Mouse (Mus musculus) left cerebral cortex, adult 9 months (tissue): ENCODE data around the gene Gm9774.

Experiments used
- DNase-seq, 2 experiments: peaks; one replicate each; pipeline ENCODE4 v3.0.0; 2022; ENCODE audit warnings: low spot score in 2 of 2

Gene Gm9774

DNA sequence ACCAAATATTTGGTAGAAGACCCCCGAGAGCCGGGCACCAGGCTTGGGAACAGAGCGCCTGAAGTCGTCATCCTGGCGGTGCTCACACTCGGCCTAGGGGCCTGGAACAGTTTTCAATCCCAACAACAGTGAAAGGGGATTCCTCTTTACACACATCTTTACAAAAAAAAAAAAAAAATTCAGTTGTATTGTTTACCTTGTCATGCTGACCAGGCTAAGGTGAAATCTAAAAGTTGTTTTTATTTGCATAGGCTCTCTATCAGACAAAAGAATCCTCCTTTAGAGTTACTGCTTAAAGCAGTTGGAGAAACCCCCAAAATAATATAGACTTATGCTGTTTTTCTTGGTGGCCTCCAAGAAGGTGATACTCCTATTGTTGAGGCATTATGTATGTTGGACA, at the start of gene Gm9774:
Gene Gm9774 (minus strand): TSS at position 101 of the 400 bp plus-strand sequence.
- DNase-seq = no peak

DNA sequence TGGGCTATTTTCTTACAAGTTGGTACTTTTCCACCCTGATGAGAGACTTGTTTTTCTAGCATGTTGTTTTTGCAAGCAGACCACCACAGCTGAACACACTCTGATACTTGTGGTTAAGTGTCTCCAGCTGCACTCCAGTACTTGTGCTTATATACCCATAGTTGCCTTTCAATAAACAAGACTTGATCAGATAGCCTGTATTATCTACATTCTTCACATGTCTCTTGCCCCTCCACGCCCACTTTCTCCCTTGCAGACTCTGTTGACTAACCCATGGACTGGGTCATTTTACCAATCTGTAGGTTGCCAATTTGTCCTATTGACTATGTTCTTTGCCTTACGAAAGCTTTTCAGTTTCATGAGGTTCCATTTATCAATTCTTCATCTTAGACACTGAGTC, 40.9 kb upstream of the Gm9774 start:
- DNase-seq = no peak

GRCm38 (mm10) chr3:92467424-92467823, 38.2 kb upstream of the Gm9774 start:
- DNase-seq = no peak

- DNase-seq = no peak
These were observed 37.4 kb upstream of the Gm9774 start for GRCm38 (mm10) chr3:92466576-92466975.

GRCm38 (mm10) chr3:92458620-92459019, 29.4 kb upstream of the Gm9774 start, which contains the start of gene Sprr3:
Gene Sprr3 (minus strand): TSS chr3:92458720.
- no peak for DNase-seq

- DNase-seq = no peak
These were observed 25.9 kb upstream of the Gm9774 start for GRCm38 (mm10) chr3:92455151-92455550.

DNA sequence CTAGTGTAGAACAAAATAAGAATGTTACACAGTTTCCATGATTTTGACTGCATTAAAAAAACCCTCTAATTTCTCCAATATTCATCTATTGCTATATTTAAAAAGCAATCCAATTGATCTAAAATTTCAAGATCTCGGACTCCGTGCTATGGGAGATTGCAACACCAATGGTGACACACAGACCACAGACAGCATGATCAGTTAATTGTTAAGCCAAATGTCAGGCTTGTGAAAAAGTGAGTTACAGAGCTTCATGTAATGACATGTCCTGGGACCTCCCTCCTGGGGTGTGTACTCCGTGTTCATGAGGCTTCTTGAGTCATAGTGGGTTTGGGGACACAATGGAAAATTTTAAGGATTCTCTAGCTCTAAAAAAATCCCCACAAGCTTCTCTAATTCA, 11.0 kb upstream of the Gm9774 start:
- no peak for DNase-seq

- no peak for DNase-seq
These were observed 9.5 kb upstream of the Gm9774 start, which contains the start of gene Sprr1b for GRCm38 (mm10) chr3:92438689-92439088. Gene Sprr1b (minus strand): TSS chr3:92438789.

GRCm38 (mm10) chr3:92432282-92432681, 3.1 kb upstream of the Gm9774 start, which contains the start of gene Sprr2k:
Gene Sprr2k (plus strand): TSS chr3:92432582.
- DNase-seq = no peak

DNA sequence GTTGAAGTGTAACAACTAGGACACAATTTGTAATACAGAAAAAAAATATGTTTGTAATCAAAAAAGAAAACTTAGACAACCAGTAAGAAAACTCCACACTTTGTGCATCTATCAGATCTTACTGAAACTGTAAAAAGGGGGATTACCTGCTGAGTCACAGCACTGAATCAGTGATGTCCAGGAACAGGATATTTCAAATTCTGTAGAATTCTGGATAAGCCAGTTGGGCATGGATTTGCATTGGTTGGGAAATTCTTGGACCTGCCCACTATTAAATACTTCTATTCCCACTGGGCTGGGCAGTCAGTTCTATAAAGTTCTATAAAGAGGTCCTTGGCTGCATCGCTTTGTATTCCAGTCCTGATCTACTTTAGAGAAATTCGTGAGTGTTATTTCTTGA, 11.4 kb downstream of the Gm9774 start, which contains the start of gene Sprr2j-ps:
Gene Sprr2j-ps (plus strand): TSS at position 301 of the 400 bp plus-strand sequence.
- no peak for DNase-seq

GRCm38 (mm10) chr3:92407691-92408090, 21.5 kb downstream of the Gm9774 start, which contains the start of gene Sprr2i:
Gene Sprr2i (plus strand): TSS chr3:92407991.
- DNase-seq = no peak

GRCm38 (mm10) chr3:92394301-92394700, 34.9 kb downstream of the Gm9774 start:
- DNase-seq = no peak

DNA sequence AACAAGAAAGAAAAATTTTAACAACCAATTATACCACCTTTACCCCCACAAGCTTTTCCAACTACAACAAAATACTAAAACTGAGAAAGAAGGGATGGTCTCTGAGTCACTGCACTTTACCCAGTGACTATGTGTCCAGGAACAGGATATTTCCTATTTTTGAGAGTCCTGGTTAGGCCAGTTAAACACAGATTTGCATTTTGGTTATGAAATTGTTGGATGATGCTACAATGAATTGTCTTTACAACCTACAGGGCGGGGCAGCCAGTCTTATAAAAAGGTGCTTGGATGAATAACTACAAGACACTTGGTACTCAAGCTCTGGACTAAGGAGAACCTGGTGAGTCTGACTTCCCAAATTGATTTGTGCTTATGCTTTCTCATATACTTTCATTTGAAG, 43.8 kb downstream of the Gm9774 start, which contains the start of gene Sprr2h:
Gene Sprr2h (plus strand): TSS at position 301 of the 400 bp plus-strand sequence.
- DNase-seq = no peak
